Mouse (Mus musculus) liver, adult (tissue): ENCODE data around the gene Klf13.

Source experiments
- GATA4 ChIP-seq: IDR thresholded peaks from 2 replicates; pipeline ENCODE4 v1.6.1; 2014; ENCODE audit warnings: mild to moderate bottlenecking, low read length; ENCODE audit not compliant: insufficient replicate concordance

The Klf13 gene

DNA sequence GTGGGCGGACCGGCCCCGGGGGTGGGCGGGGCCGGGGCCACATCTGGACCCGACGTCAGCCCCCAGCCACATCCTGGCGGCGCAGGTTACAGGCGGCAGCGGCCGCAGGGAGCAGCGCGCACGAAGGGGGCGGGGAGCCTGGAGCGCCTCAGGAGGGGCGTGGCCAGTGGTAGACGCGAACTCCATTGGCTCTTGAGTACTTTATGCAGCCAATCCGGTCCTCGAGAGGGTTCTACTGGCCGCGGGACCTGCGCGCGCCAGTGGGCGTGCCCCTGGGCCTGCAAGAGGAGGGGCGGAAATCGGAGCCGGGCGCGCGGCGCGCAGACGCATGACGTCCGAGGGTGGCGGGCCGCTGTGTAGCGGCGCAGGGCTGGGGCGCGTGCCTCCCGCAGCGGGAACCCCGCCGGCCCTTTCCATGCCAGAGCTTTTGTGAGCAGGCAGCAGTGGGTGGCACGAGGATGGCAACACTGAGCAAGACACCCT is at the start of gene Klf13:
Klf13 (minus strand) TSS at position 2 of the 483 bp plus-strand sequence.
- no peak for TF ChIP-seq GATA4

DNA sequence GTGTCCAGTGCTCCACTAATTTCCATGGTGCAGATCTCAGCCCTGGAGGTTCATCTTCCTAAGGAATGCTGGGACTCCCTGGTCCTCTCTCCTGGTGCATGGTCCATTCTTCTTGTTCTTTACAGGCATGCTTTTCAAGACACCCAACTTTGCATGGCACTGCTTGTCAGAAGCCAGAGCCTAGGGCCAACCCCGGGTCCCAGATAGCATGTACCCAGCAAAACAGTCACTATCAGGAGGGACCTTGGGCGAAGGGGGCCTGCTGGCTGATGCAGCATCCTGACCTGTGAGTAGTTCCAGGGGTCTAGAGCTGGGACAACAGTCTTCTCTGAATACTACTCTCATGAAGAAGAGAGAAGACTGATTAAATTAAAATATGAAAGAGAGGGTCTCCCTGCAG is 49.7 kb upstream of the Klf13 start:
- no peak for TF ChIP-seq GATA4

DNA sequence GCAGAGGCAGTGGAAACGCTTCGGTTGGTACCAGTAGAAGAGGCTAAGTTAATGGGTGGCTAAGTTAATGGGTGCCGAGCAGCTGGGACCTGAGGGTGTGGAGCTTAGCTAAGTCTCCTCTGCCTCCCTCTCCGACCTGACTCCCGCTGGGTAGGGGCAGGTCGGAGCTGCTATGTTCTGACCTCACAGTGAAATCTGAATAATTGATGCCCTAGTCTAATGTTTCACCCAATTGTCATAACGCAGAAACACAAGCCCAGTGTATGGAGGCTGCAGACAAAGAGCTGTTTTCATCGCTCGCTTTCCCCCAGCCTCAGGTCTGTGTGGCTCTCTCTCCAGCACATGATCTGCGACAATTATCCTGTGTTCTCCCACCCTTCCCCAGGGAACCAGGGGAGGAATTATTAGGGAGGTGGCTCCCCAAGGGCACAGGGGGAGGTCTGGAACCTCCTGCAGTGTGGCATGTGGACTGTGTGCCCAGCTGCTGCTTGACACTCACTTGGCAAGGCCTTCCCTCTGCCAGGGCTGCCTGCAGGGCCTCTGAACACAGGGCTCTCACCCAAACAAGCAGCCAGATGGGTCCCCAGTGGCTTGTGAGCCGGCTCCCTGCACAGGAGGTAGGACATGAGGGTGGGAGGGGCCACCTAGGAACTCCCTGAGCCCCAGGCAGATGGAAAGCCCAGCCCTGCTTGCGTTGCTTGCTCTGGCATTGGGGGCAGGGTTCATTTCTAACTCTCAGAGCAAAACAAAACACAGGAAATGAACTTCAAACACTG is 47.9 kb upstream of the Klf13 start:
- no peak for TF ChIP-seq GATA4

DNA sequence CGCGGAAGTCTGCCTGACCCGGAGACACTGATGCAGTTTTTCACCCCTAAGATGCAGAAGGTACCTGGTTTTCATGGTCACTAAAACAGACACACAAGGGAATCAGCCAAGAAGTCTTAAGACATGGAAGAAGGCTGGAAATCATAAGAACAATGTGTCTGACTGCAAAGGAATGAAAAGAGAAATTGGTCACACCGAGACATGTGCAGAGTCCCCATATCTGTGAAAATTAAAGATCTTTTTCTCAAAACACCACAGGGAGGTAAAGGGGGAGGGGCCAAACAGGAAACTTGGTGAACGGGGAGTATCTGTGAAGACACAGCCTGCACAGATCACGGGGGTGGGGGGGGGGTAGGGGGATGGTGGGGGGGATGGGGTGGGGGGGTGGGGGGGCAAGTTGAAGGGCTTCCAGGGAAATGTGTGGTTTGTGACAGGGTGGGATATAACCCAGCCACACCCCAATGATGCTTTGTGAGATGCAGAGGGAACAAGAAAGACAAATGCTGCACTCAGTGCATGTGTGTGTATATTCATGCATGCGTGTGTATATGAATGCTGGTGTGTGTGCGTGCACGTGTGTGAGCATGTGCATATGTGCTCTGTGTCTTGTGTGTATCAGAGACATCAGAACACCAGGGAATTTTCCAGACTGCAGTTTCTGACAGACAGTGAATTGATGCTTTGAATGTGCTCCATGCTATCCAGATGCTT is 47.1 kb upstream of the Klf13 start:
- no peak for TF ChIP-seq GATA4

DNA sequence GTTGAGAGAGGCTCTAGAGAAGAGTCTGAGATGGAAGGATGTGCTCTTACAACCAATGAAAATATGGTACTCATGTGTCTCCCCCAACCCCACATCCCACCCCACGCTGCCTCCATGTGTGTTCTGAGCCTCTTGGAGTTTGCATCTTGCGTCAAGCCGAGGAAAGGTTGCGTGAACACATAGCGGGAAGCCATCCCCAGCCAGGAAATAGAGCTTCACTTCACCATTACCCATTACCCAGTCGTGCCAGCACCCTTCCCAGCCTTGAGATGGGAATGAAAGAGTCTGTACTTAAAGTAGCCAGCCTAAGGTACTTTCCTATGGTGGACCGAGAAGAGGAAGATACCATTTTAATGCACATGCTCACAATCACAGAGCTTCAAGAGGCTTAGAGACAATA is 46.6 kb upstream of the Klf13 start:
- no peak for TF ChIP-seq GATA4

DNA sequence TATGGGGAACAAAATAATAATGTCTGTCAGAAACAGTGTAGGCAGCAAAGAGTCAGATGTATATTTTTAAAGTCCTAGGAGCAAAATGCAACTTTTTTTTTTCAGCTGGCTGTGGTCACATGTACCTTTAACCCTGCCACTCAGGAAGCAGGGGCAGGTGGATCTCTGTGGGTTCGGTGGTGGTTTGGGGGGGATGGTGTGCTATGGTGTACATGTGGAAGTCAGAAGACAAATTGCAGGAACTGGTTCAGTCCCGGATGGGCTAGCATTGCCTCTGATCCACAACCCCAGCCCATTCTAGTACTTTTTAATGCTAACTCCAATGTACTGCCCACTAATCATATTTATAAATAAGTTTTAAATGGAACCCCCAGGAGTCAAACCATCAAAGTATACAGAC is 45.6 kb upstream of the Klf13 start:
- TF ChIP-seq GATA4 = no peak

DNA sequence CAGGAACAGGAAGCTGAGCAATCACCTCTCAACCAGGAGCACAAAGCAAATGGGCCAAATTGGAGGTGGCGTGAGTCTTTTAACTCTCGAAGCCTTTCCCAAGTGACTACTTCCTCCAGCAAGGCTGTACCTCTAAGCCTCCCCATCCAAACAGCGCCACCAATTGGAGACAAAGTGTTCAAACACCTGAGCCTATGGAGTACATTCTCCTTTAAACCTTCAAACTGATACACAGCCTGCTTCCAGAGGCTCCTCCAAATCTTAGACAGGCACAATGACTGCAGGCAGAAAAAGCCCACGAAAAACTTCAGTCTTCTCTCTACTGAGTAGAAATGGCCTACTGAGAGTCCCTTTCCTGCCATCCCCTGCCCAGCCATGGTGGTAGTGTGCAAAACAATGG is 38.9 kb upstream of the Klf13 start:
- TF ChIP-seq GATA4 = no peak

DNA sequence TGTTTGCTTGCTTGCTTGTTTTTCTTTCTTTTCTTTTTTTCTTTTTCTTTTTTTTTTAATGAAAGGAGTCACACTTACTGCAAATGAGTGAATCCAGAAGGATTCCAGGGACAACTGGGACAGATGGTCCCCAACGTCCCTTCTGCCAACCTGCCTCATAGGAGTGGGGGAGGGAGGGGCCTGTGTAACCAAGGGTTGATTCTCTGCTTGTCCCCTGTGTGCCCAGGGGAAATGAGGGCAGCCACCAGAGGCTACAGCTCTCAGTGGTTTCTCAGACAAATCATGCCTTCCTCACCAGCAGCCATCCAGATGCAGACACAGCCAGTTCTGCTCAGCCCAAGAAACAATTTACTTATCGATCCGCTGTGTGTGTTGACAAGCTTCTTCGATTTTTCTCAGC is 32.3 kb upstream of the Klf13 start:
- no peak for TF ChIP-seq GATA4

DNA sequence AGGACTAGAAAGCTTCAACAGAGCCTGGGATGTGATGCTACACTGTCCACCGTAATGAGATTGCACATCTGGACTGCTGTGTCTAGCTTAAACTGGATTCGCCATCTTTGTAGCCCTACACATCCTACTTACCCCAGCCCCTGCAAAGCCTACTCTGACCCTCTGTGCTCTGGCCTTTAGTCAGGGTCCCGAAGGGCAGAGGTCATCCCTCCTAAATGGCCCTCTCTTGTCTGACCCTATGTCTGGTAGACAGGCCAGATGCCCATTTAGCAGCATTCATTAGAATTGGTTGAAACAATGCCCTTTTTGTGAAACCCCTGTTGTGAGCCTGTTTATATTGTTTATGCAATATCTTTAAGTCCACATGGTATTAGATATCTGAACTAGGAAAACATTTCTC is 31.2 kb upstream of the Klf13 start:
- no peak for TF ChIP-seq GATA4

DNA sequence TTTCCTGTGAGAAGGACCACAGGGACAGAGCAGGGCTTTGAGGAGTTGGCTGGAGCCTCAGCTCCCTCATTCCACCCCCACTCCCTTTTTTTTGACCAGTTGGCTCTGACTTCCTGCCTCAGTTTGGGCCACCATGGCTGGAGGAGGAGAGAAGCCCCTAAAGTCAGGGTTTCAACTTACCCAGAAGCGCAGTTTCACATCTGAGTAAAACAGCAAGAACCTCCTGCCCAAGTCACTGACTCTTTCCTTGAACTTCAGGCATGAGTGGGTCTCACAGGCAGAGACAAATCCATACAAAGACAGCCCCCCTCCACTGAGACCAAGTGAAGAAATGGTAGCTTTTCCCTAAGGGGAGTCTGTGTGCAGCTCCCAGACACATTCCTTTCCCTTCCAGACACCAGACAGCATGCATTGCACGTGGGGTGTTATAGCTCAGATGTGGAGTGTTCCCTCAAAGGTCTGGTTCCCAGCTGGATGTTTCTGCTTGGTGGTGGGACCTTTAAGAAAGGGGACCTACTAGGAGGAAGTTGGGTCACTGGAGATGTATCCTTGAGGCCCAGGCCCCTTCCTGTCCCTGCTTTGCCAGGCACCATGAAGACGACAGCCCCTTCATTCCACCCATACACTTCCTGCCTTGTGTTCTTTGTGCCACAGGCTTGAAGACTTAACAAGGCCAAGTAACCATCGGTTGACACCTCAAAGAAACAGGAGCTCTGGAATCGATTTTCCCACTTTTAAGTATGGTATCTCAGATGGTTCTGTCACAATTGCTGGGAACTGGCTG is 27.1 kb upstream of the Klf13 start:
- TF ChIP-seq GATA4 = no peak

DNA sequence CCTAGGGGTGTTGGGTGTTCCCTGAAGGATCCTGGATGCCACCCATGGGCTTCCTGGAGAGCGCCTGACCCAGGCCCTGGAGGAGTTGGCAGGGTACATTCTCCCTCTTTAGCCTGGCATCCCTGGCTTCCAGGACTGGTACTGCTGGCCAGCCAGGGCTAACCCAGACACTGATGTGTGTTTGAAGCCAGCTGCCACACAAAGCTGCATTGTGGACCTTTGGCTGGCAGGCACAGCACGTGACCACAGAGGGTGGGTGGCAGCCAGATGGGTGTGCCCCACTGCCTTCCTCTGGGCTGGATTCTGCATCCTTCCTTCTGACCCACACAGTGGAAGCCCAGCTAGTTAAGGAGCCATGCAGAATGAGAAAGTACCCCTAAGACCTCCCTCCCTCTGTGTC is 26.4 kb upstream of the Klf13 start:
- TF ChIP-seq GATA4 = no peak

DNA sequence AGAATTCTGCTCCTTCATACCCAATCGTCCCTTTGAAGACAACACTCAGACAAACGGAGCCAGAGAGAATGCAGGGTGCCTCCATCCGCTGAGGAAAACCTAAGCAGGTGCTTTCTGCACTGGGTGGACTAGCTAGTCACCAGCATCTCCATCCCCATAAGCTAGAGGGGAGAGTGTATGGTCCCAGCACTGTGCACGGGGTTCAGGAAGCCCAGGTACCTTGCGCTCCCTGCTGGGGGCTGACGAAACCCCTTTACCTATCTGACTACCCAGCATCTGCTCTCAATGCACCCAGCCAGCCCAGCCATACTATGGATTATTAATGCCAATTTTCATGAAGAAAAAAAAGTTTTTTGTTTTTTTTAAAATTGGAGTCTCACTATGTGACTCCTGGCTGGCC is 25.4 kb upstream of the Klf13 start:
- no peak for TF ChIP-seq GATA4

DNA sequence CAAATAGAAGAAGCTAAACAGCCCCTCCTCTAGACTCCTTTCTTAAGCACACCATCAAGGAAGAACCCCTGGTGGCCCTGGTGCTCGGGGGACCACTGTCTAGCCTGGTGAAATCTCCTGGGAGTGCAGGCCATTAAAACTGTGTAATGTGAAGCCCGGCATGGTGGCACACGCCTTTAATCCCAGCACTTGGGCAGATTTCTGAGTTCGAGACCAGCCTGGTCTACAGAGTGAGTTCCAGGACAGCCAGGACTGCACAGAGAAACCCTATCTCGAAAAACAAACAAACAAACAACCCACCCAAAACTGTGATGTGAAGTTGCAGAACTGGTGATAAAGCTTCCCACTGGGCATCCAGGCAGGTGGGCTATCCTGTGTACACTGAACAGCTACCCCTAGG is 24.9 kb upstream of the Klf13 start:
- no peak for TF ChIP-seq GATA4

DNA sequence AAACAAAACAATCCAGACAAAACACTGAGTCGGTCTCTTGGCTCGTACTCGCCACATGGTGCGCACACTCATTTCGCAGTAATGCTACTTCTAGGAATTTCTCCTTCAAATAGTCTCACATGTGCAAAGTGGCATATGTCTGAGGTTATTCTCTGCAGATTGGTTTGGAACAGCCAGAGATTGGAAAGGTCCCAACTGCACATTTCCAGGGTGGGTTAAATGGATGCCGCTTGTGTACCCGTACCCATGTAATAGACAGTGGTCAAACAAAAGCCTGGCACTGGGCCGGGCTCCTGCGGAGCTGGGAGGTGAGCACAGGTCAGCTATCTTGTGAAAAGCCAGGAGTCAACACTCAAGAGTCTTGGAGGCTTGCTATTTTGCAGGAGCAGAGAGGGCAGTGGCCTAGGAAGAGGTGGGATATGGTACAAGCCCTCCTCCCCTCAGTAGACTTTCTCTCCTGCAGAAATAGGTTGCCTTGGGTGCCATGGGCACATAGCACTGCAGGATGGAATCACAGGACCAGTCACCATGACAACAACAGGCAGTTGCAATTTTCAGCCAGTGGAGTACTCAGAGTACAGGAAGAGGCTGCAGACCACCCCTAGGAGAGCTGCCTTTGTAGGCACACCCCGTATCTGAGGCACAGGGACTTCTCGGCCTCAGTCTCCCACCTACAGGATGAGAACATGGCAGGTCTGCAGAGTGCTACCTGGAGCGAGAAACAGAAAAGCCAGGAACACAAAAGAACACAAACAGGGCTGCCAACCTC is 19.3 kb upstream of the Klf13 start:
- TF ChIP-seq GATA4 = no peak
